Mouse (Mus musculus): ENCODE measurements at regions not wholly inside any gene's neighbourhood (a gene's known extent, or its start where the extent isn't known, plus 50 kb on each side); places are given as distances from the start of the nearest gene placed in this dataset.

DNA sequence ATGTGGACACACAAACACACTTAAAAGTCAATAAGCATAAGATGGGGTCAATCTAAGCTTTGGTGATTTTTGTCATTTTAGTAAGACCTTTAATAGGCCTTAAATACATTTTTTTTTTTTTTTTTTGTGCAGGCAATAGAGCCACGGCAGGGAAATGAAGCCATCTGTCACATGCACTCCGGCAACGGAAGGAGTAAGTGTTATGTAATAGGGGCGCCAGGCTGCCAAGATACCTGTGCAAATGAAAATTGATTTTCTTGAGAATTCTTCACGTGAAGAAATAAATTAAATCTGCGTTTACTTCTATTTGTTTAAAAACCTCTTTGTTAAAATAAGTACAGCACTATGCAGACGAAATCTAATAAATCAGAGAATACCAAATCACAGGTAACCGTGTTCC lies 54.6 kb upstream of the Card11 start:
- DNase-seq (ENCODE audit: low read depth, low spot score), result no peak

DNA sequence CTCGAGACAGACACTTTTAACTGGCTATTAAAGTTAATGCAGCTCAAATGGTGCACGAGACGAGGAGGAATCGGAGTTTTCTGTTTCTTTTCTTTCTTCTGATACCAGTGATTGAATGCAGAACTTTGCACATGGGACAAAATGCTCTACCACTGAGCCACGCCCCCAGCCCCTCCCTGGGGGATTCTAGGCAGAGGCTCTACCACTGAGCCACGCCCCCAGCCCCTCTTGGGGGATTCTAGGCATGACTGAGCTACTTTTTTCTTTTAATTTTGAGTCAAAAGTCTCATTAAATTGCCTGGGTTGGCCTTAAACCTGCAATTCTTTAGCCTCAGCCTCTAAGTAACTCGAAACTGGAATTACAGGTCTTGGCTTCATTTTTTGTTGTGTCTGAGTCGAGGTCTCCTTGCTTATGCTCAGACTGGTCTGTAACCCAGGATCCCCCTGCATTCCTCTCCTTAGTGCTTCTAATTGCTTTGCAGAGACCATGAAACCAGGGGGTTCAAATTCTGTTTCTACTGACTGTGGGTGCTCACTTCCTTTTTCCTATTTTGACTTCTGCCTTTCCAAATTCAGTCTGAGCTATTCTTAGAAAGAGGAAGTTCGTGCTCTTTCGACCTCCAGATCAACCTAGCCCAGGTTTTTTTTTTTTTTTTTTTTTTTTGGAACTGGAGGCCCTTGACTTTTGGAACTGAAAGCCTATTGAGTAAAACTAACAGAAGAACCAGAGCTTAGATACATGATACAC lies 55.4 kb upstream of the Card11 start:
- no peak for DNase-seq (ENCODE audit: low read depth, low spot score)

DNA sequence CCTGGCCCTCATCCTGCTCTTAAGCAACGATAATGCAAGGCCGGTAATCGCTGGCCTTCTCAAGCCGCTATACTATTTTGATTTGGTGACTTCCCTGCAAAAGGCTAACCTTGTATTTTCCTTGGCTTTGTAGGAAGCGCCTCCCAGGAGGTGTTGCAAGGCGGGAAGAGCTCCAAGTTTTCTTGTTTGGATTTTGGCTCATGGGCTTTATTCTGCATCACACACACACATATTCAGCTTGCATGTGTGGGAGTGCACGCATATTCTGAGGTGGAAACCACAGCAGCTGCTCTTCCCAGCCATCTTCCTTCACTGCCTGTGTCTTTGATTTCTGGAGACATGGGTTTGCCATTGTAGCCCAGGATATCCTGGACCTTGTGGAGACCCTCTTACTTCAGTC lies 57.8 kb upstream of the Card11 start:
- no peak for DNase-seq (ENCODE audit: low read depth, low spot score)

DNA sequence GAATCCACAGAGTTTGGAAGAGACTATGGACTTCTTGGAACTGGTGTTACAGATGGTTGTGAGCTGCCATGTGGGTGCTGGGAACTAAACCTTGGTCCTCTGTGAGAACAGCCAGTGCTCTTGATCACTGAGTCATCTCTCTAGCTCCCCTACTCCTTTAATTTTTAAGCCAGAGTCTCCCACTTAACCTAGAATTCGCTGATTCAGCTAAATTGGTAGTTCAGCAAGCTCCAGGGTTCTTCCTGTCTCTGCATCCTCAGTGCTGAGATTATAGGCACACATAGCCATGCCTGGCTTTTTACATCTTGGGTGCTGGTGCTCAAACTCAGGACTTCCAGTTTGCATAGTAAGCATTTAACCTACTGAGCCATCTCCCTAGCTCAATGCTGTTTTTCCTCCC lies 58.5 kb upstream of the Card11 start:
- DNase-seq (ENCODE audit: low read depth, low spot score), result no peak

DNA sequence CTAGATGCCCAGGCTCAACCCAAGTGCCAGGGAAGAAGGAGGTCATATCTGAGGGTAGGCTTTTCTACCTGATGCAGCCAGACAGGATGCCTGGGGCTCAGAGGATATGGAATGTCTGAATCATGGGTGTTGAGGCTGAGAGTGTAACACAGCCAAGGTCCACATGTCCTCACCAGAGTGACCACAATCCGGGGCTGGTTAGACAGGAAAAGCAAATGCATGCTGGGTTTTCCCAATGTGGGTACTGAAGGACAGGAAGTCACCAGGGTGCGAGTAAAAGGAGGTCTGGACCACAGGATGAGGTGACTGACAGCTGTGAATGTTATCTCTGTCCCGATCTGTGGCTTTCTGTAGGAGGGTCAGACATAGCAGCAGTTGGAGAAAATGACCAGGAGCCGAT lies 61.8 kb upstream of the Card11 start:
- no peak for DNase-seq (ENCODE audit: low read depth, low spot score)

DNA sequence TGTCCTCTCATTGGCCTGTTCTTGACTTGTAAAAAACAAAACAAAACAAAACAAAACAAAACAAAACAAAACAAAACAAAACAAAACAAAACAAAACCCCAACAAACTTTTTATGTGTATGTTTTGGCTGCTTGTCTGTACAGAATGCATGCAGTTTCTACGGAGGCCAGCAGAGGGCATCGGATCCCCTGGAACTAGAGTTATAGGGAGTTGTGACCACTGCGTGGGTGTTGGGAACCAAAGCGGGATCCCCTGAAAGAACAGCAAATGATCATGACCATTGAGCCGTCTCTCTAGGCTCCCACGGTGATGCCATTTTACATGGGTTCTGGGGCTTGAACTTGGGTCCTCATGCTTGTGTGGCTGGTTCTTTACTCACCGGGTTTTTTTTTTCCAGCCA lies 67.2 kb upstream of the Card11 start:
- no peak for DNase-seq (ENCODE audit: low read depth, low spot score)

DNA sequence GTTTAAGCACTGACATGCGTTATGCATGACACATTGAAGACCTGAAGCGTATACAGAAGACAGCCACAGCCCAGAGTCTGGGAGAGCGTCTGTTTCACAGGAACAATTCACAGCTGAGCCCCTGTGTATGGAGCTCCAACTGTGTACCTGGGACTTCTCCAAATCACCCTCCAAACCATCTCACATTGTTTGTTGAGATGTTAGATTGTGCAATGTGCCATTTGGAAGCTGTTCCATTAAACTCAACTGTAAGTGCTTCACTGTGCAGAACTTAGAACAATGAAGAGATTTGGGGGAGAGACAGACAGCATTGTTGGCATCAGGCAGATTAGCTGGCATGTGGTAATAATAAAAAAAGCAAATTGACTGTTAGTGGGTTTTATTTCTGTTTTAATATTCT lies 74.1 kb upstream of the Card11 start:
- DNase-seq (ENCODE audit: low read depth, low spot score), result no peak

DNA sequence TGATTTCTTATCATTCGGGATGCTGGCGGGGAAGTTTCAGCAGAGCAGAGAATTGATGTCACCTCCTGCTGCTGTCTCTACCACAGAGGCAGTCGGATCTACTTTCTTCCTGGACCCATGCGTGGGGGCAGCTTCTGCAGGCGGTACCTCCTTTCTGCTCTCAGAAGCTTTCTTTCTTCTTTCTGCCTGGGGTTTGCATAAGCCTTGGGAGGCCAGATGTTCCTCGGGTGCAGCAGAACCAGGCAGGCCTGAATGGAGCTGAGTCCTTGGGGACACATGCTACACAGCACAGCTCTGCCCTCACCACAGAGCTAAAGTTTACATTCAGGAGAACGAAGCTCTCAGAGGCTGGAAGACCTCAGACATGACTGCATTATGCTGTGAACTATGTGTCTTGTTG lies 75.8 kb upstream of the Card11 start:
- no peak for DNase-seq (ENCODE audit: low read depth, low spot score)

DNA sequence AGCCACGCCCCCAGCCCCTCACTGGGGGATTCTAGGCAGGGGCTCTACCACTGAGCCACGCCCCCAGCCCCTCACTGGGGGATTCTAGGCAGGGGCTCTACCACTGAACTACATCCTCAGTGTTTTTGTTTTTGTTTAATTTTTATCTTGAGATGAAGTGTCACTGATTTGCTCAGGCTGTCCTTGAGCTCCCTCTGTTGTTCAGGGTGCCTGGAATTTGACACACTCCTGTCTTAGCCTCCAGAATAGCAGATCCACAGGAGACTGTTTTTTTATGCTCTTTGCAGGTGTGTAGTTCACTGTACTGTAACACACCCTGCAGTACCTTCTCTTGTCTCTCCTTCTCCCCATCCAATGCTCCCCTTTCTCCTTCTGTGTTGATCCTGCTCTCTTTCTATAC lies 76.6 kb upstream of the Card11 start:
- DNase-seq (ENCODE audit: low read depth, low spot score), result no peak

DNA sequence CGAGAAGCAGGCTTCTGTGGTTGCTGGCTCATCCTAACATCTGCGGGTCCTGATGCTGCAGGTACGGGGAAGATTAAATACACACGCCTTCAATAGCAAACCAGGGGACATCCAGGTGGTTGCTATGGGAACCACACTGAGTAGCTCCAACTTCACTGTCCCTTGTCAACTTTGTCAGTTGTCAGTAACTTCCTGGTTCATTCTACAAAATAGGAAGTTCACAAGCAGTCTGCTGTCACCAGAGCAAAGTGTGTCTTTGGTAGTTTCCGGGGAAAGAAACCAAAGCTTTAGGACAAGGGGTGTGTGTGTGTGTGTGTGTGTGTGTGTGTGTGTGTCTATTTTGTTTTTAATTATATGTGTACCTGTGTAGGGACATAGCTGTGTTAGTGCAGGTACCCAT lies 80.5 kb upstream of the Card11 start:
- no peak for DNase-seq (ENCODE audit: low read depth, low spot score)

DNA sequence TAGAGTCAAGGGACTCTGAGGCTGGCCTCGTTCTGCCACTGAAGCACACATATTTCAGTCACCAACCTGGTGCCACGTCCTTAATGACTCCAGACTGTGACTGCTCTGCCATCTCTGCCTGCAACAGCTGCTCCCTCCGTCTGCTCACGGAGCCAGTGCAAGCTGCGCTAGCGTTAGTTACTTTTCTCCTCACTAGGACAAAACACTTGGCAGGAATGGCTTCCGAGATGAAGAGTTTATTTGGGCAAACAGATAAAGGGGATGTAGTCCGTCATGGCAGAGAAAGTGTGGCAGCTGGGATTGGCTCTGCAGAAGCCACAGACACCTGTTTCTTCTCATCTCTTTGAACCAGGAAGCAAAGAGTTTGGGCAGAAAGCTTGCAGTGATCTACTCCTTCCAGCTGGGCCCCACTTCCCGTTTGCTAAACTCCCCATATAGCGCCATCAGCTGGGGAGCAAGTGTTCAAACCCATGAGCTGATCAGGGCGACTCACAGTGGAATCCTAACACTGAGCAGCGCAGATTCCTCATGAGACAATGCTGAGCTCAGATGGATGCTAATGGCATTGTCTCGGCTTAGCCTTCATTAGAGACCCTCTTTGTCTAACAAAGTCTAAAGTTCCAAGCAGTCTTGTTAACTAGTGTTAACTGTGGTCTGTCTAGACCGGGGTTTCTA lies 83.8 kb upstream of the Card11 start:
- DNase-seq (ENCODE audit: low read depth, low spot score), result no peak

DNA sequence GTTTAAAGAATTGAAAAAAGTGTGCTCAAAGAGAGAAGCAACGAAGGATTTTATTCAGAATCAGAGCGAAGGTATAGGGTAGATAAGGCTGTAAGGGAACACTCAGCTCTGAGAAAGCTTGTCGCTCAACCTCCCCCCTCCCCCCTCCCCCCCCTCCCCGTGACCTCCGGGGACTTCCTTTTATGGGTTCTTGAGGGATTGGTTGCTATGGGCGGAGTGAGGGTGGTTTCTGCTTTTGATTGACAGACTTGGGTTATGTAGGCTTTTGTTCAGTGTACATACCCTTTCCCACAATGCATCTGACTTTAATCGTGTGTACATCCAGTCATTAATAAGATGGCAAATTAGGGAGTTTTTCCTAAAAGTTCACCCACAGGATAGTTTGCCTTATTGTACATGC lies 84.4 kb upstream of the Card11 start:
- DNase-seq (ENCODE audit: low read depth, low spot score), result no peak

DNA sequence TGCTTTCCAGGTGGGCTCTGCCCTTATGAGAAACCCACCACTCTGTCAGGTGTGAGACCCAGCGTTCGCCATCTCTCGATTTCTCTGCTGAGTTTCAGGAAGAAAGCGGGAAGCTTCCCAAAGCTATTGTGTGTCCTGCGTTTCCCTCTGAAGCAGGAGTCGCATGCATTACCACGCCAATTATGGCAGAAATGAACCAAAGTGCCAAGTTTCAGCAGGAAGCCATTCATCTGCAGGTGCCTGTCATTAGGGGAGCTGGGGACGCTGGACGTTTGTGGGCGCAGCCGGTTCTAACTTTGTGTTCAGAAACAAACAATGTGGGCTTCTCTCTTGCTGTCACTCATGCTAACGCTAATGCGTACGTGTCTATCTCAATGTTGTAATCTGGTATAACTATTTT lies 91.3 kb upstream of the Card11 start:
- DNase-seq (ENCODE audit: low read depth, low spot score), result no peak

DNA sequence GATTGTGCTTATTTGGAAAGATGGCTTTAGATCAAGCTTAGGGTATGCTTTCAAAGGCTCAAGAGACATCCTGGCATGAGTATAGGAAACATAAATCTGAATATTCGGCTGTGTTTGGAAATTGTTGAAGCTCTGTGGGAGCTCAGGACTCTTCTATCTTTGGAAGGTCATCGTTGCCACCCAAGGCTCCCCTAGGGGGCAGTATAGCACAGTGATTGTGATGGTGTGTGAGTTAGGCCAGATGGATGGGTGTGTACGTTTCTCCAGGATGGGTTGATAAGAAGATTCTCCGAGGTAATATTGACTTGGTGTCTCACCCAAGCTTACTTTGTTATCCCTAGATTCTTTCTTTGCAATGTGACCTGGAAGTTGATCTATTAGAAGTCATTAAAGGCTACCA lies 93.3 kb upstream of the Card11 start:
- peak; percentile 20 for DNase-seq (ENCODE audit: low read depth, low spot score)

DNA sequence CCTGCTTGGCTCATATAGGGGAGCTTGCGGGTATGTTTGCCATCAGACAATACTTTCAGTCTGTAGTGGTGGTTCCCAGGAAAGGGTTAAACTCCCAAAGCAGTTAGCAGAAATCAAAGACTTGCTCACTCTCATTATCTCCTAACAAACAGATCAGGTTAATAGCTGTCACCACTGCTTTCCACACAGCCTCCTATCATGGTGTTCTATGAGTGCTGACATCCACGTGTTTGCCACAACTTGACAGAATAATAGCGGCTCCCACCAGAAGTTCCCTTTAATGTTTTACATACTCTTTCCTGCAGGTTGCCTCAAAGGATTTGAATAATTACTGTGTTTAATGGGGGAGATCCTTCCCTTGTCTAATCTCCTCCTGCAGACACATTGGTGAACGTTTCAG lies 97.5 kb upstream of the Card11 start:
- no peak for DNase-seq (ENCODE audit: low read depth, low spot score)

DNA sequence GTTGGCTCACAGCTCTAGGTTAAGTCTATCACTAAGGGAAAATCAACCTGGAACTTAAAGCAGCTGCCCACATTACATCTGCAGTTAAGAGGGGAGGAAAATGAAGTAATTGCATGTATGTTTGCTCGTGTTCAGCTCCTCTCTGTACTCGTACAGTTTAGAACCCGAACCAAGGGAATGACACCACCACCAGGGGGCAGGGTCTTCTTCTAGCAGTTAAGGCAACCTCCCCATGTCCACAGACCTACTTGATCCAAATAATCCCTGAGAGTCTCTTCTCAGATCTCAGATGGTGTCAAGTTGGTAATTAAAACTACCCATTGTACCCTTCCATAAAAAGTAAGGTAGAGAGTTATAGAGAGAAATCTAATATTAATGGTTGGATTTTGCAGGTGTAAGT lies 111.3 kb upstream of the Card11 start:
- DNase-seq (ENCODE audit: low read depth, low spot score), result no peak

DNA sequence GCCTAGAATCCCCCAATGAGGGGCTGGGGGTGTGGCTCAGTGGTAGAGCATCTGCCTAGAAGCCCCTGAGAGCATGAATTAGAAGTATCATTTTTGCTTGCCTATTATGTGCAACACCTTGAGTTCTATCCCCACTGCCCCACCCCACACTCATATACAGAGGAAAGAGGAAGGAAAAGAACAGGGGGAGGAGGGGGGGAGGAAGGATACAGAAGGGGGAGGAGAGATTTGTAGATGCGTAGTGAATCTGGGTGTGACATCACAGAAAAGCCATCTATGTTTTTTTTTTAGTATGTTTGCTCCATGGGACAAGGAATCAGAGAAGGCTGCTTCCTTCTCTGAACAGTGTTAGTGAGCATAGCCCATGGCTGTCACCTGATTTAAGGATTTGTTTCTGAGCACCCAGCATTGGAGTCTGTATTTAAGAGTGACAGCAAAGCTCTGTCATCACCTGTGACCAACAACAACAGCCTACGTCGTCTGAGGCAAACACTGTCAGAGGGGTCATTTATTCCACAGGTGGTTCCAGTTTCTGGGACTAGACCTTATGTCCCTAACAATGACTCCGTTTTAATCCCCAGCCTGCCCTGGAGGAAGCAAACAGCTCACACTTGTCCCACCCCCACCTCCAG lies 115.0 kb upstream of the Card11 start:
- DNase-seq (ENCODE audit: low read depth, low spot score), result no peak

DNA sequence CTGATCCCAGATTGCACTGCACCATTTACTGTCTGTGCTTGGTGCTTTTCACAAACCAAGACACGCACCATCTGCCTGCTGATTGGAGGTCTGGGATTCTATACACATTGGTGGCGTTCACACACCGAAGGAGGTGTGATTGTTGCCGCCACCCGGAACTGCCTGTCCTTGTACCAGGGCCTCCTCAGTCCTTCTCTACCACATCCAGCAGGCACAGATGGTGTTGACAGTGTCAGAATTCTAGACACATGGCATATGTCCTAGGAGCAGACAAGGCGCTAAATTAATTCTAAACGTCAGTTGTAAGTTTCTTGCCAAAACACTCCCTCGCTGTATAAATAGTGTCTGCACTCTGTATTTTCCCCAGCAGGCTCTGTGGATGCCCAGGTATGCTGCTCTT lies 115.6 kb upstream of the Card11 start:
- DNase-seq (ENCODE audit: low read depth, low spot score), result no peak

DNA sequence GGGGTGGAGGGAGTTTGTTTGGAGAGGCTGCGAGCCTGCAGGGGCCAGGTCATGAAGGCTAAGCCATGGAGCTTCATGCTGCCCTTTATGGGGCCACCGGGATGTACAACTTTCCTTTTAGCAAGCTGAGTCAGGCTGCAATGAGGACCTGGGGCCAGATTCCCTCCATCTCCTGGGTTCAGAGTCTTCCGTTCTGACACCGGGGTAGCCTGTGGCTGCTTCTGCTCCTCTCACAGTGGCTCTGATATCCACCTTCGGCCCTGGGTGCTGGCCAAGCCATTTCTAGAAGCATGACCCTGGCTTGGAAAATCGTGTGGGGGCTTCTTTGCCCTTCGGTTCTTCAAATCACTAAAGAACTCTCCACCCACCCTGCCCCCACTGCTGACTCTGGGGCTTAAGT lies 115.4 kb upstream of the Sdk1 start:
- DNase-seq (ENCODE audit: low read depth, low spot score), result no peak

DNA sequence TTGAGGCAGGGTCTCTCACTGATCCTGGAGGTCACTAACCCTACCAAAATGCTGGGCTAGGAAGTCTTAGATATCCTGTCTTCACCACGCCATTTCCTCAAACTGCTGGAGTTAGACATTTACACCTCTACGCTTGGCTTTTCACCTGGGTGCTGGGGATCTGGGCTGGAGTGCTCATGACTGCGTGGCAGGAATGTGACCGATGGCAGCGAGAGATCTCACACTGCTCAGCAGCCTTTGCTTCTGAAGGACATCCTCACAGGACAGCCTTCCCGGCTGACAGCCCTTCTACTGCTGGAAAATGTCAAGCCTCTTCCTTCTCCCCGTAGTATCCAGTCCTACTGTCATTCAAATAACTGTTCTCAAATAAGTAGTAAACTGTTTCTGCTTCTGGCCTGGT lies 114.8 kb upstream of the Sdk1 start:
- DNase-seq (ENCODE audit: low read depth, low spot score), result no peak

DNA sequence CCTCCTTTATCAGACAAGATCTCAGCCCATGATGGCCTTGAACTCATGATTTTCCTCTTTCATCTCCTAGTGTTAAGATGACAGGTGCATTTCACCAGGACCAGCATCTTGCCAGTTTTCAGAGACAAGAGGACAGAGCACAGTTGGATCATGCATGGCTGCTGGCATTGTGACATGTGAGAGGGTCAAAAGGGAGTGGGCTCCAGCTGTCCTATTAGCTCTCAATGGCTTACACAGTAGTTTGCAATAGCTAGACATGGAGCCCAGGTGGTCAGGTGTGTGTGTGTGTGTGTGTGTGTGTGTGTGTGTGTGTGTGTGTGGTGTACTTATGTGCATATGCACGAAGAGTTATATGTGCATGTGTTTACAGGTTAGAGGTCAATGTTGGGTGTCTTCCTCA lies 110.3 kb upstream of the Sdk1 start:
- DNase-seq (ENCODE audit: low read depth, low spot score), result no peak

DNA sequence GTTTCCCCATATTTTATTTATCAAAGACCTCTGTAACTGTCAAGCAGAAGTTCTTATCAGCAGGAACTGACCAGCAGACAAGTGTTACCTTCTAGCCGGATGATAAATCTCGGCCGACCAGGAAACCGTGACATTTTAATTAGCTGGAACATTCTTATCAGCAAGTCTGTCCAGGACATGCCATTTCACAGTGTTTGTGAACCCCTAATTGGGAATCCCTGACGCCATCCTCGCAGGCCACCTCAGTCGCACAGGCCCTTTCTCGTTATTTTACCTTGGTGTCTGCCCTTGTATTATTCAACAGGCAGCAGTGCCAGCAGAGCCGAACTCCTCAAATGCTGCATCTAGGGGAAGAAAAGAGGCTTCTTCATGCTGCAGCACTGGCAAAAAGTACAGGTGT lies 109.4 kb upstream of the Sdk1 start:
- no peak for DNase-seq (ENCODE audit: low read depth, low spot score)

DNA sequence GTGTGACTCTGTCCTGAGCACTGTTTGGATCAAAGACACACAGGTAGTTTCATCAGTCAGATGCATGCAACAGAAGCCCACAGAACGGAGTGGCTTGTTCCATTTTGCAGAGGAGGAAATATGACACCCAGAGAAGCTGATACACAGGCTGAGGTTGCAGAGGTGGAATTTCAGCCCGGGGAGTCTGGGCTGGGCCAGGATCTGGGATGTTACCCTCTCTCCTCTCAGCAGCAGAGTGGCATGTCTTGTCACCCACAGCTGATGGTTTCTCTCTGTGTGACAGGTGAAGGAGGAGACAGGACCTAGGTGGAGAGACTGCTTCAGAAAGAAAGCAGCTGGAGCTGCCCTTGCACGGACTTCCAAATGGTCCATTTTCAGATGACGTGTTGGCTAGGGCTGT lies 105.1 kb upstream of the Sdk1 start:
- DNase-seq (ENCODE audit: low read depth, low spot score), result no peak

Data from embryo, embryonic 11.5 days (tissue).